Mouse (Mus musculus) kidney, embryonic 15.5 days (tissue): Measurements from ENCODE around the gene Rab17. TPM values are rescaled to one million over a fixed set of nuclear protein-coding genes. Genes with fewer than 3 reads are reported as not detected.

Source experiments
- ATAC-seq: fragments of 200-750 bp; cut with Nextera tagmentation; replicated peaks from 2 replicates; pipeline ENCODE4 v1.8.0; 2017; ENCODE audit warnings: moderate TSS enrichment; ENCODE audit not compliant: low FRiP score
- H3K27ac ChIP-seq: fragments of 300-500 bp; sonication (generic); 2 replicates; pipeline ENCODE4 v1.5.1; 2015; ENCODE audit warnings: mild to moderate bottlenecking, inconsistent platforms
- H3K27me3 ChIP-seq: fragments of 300-500 bp; sonication (generic); 2 replicates; pipeline ENCODE4 v1.6.1; 2015; ENCODE audit warnings: inconsistent platforms
- H3K36me3 ChIP-seq: fragments of 300-500 bp; sonication (generic); 2 replicates; pipeline ENCODE4 v1.6.1; 2015; ENCODE audit warnings: inconsistent platforms
- H3K4me1 ChIP-seq: fragments of 300-500 bp; sonication (generic); 2 replicates; pipeline ENCODE4 v1.6.1; 2015; ENCODE audit warnings: inconsistent platforms
- H3K4me2 ChIP-seq: fragments of 300-500 bp; sonication (generic); 2 replicates; pipeline ENCODE4 v1.6.1; 2015; ENCODE audit warnings: moderate library complexity, mild to moderate bottlenecking, inconsistent platforms
- H3K4me3 ChIP-seq: fragments of 300-500 bp; sonication (generic); replicated peaks from 2 replicates; pipeline ENCODE4 v1.5.1; 2015; ENCODE audit warnings: mild to moderate bottlenecking, inconsistent platforms
- H3K9ac ChIP-seq: fragments of 300-500 bp; sonication (generic); 2 replicates; pipeline ENCODE4 v1.6.1; 2015; ENCODE audit warnings: mild to moderate bottlenecking, inconsistent platforms
- H3K9me3 ChIP-seq: fragments of 300-500 bp; sonication (generic); replicated peaks from 2 replicates; pipeline ENCODE4 v1.6.1; 2016; ENCODE audit warnings: inconsistent platforms
- WGBS: fragments of 180-500 bp; shearing (Covaris S2); methylation state at CpG from one replicate; pipeline ENCODE4 v1.1.7; 2015; ENCODE audit warnings: mixed read lengths; 5-methylcytosine and 5-hydroxymethylcytosine counted together
- polyA plus RNA-seq: library from polyadenylated mRNA; unstranded; fragments of >200 nt; fragmentation: Nextera tagmentation; extraction: Ambion mirVana; gene quantifications from 2 replicates; pipeline ENCODE4 v1.2.1, GENCODE M21; 2015

Rab17 gene
- polyA plus RNA-seq, 1 experiment from 2014 or later, result 8.3 TPM

- H3K36me3 ChIP-seq, result no peaks in the 10 kb centered on the region
- peaks cover 11% of the 10 kb centered on the region for H3K27me3 ChIP-seq
- H3K27ac ChIP-seq, result no peak overlapping the region
- ATAC-seq, result no peak
- 62% methylated on average over 11 of the region's 11 CpGs for WGBS
- no peak overlapping the region for H3K4me2 ChIP-seq
- H3K9ac ChIP-seq, result no peak overlapping the region
- no peaks in the 10 kb centered on the region for H3K4me1 ChIP-seq
- no peak overlapping the region for H3K4me3 ChIP-seq
- no peaks in the 10 kb centered on the region for H3K9me3 ChIP-seq
Measured at GRCm38 (mm10) chr1:90953688-90954087, 15.8 kb downstream of the Rab17 start.

GRCm38 (mm10) chr1:90952808-90953207 lies 16.7 kb downstream of the Rab17 start, which contains the start of gene Prlh:
Gene Prlh, plus strand, starts transcription at chr1:90953108.
- Histone ChIP-seq H3K4me1 (no peaks in the 10 kb centered on the region), H3K4me2 (no peak within 1 kb of the TSS), H3K27ac (no peak within 1 kb of the TSS), H3K36me3 (no peaks in the 10 kb centered on the region), H3K27me3 (peaks cover 3% of the 10 kb centered on the region; the same call in 1 of the 2 replicates), H3K9me3 (no peaks in the 10 kb centered on the region), H3K9ac (no peak within 1 kb of the TSS), H3K4me3 (no peak within 1 kb of the TSS)
- WGBS, result 88% methylated on average over 8 of the region's 8 CpGs
- ATAC-seq, result no peak

- Histone ChIP-seq H3K4me2 (no peak overlapping the region), H3K27ac (no peak overlapping the region), H3K4me3 (no peak overlapping the region), H3K4me1 (no peaks in the 10 kb centered on the region), H3K9ac (no peak overlapping the region), H3K36me3 (no peaks in the 10 kb centered on the region), H3K27me3 (0 out of 2 replicates have a peak, but pooled peaks cover 3% of the 10 kb centered on the region), H3K9me3 (no peaks in the 10 kb centered on the region)
- 79% methylated on average over 7 of the region's 7 CpGs for WGBS
- ATAC-seq, result no peak
Measured at GRCm38 (mm10) chr1:90951670-90952069, 17.8 kb downstream of the Rab17 start.

GRCm38 (mm10) chr1:90949309-90949708 lies 20.2 kb downstream of the Rab17 start:
- Histone ChIP-seq H3K36me3 (no peaks in the 10 kb centered on the region), H3K27me3 (0 out of 2 replicates have a peak, but pooled peaks cover 3% of the 10 kb centered on the region), H3K27ac (no peak overlapping the region), H3K4me2 (no peak overlapping the region), H3K4me1 (no peaks in the 10 kb centered on the region), H3K9me3 (no peaks in the 10 kb centered on the region), H3K4me3 (no peak overlapping the region), H3K9ac (no peak overlapping the region)
- ATAC-seq, result no peak
- 58% methylated on average over 9 of the region's 9 CpGs for WGBS

- Histone ChIP-seq H3K4me3 (no peak overlapping the region), H3K9me3 (no peaks in the 10 kb centered on the region), H3K27me3 (0 out of 2 replicates have a peak, but pooled peaks cover 8% of the 10 kb centered on the region), H3K36me3 (no peaks in the 10 kb centered on the region), H3K27ac (no peak overlapping the region), H3K4me2 (no peak overlapping the region), H3K4me1 (no peaks in the 10 kb centered on the region), H3K9ac (no peak overlapping the region)
- WGBS, result 71% methylated on average over 2 of the region's 2 CpGs
- no peak for ATAC-seq
Measured at GRCm38 (mm10) chr1:90947252-90947651, 22.2 kb downstream of the Rab17 start.

GRCm38 (mm10) chr1:90945171-90945570 lies 24.3 kb downstream of the Rab17 start:
- no peak for ATAC-seq
- no peaks in the 10 kb centered on the region for H3K9me3 ChIP-seq
- H3K36me3 ChIP-seq, result no peaks in the 10 kb centered on the region
- no peak overlapping the region for H3K4me3 ChIP-seq
- H3K4me1 ChIP-seq, result no peaks in the 10 kb centered on the region
- no peak overlapping the region for H3K9ac ChIP-seq
- H3K27ac ChIP-seq, result no peak overlapping the region
- 0 out of 2 replicates have a peak, but pooled peaks cover 5% of the 10 kb centered on the region for H3K27me3 ChIP-seq
- WGBS, result 66% methylated on average over 10 of the region's 10 CpGs
- no peak overlapping the region for H3K4me2 ChIP-seq

- no peak for ATAC-seq
- Histone ChIP-seq H3K27me3 (0 out of 2 replicates have a peak, but pooled peaks cover 5% of the 10 kb centered on the region), H3K9ac (no peak overlapping the region), H3K4me3 (no peak overlapping the region), H3K4me1 (no peaks in the 10 kb centered on the region), H3K36me3 (no peaks in the 10 kb centered on the region), H3K9me3 (no peaks in the 10 kb centered on the region), H3K27ac (no peak overlapping the region), H3K4me2 (no peak overlapping the region)
- WGBS, result 83% methylated on average over 4 of the region's 4 CpGs
Measured at GRCm38 (mm10) chr1:90939980-90940379, 29.5 kb downstream of the Rab17 start.

GRCm38 (mm10) chr1:90936990-90937389 lies 32.5 kb downstream of the Rab17 start:
- Histone ChIP-seq H3K4me1 (no peaks in the 10 kb centered on the region), H3K36me3 (no peaks in the 10 kb centered on the region), H3K27me3 (no peaks in the 10 kb centered on the region), H3K4me2 (no peak overlapping the region), H3K9ac (no peak overlapping the region), H3K4me3 (no peak overlapping the region), H3K27ac (no peak overlapping the region), H3K9me3 (no peaks in the 10 kb centered on the region)
- WGBS, result 54% methylated on average over 9 of the region's 9 CpGs
- no peak for ATAC-seq

- H3K9me3 ChIP-seq, result no peaks in the 10 kb centered on the region
- no peaks in the 10 kb centered on the region for H3K27me3 ChIP-seq
- H3K36me3 ChIP-seq, result no peaks in the 10 kb centered on the region
- H3K27ac ChIP-seq, result no peak overlapping the region
- ATAC-seq, result no peak
- no peak overlapping the region for H3K4me2 ChIP-seq
- no peak overlapping the region for H3K9ac ChIP-seq
- H3K4me1 ChIP-seq, result peaks cover 4% of the 10 kb centered on the region
- no peak overlapping the region for H3K4me3 ChIP-seq
- 77% methylated on average over 5 of the region's 5 CpGs for WGBS
Measured at GRCm38 (mm10) chr1:90933001-90933400, 36.5 kb downstream of the Rab17 start.

- H3K27ac ChIP-seq, result no peak overlapping the region
- no peaks in the 10 kb centered on the region for H3K36me3 ChIP-seq
- peaks cover 6% of the 10 kb centered on the region; the same call in 1 of the 2 replicates for H3K27me3 ChIP-seq
- WGBS, result 7% methylated on average over 6 of the region's 6 CpGs
- no peaks in the 10 kb centered on the region for H3K9me3 ChIP-seq
- H3K9ac ChIP-seq, result no peak overlapping the region
- 0 out of 2 replicates have a peak, but pooled peaks have one; percentile 22 for ATAC-seq
- peak overlapping the region; percentile 33 for H3K4me3 ChIP-seq
- H3K4me2 ChIP-seq, result peak overlapping the region; percentile 67
- H3K4me1 ChIP-seq, result peaks cover 22% of the 10 kb centered on the region
Measured at GRCm38 (mm10) chr1:90928575-90928934, 40.9 kb downstream of the Rab17 start.

- peaks cover 22% of the 10 kb centered on the region for H3K4me1 ChIP-seq
- H3K4me2 ChIP-seq, result peak overlapping the region; percentile 67
- H3K9ac ChIP-seq, result no peak overlapping the region
- no peaks in the 10 kb centered on the region for H3K9me3 ChIP-seq
- H3K27ac ChIP-seq, result no peak overlapping the region
- under 1% methylated on average over 23 of the region's 23 CpGs for WGBS
- 0 out of 2 replicates have a peak, but pooled peaks have one; percentile 22 for ATAC-seq
- H3K36me3 ChIP-seq, result no peaks in the 10 kb centered on the region
- peaks cover 6% of the 10 kb centered on the region; the same call in 1 of the 2 replicates for H3K27me3 ChIP-seq
- peak overlapping the region; percentile 33 for H3K4me3 ChIP-seq
Measured at GRCm38 (mm10) chr1:90927929-90928574, 41.4 kb downstream of the Rab17 start.

- Histone ChIP-seq H3K27ac (no peak overlapping the region), H3K9ac (no peak overlapping the region), H3K4me1 (peaks cover 22% of the 10 kb centered on the region), H3K36me3 (no peaks in the 10 kb centered on the region), H3K9me3 (no peaks in the 10 kb centered on the region), H3K4me2 (peak overlapping the region; percentile 67), H3K27me3 (peaks cover 6% of the 10 kb centered on the region; the same call in 1 of the 2 replicates), H3K4me3 (0 out of 2 replicates have a peak overlapping the region, but pooled peaks have one; percentile 33)
- 31% methylated on average over 15 of the region's 15 CpGs for WGBS
- no peak for ATAC-seq
Measured at GRCm38 (mm10) chr1:90927308-90927707, 42.2 kb downstream of the Rab17 start.
